Mouse (Mus musculus) ovary, postnatal 14 days (tissue): ENCODE measurements around the gene Mllt10.

Experiments used
- DNase-seq: peaks from one replicate; pipeline ENCODE4 v3.0.0; 2022; ENCODE audit warnings: low spot score

Mllt10 gene

DNA sequence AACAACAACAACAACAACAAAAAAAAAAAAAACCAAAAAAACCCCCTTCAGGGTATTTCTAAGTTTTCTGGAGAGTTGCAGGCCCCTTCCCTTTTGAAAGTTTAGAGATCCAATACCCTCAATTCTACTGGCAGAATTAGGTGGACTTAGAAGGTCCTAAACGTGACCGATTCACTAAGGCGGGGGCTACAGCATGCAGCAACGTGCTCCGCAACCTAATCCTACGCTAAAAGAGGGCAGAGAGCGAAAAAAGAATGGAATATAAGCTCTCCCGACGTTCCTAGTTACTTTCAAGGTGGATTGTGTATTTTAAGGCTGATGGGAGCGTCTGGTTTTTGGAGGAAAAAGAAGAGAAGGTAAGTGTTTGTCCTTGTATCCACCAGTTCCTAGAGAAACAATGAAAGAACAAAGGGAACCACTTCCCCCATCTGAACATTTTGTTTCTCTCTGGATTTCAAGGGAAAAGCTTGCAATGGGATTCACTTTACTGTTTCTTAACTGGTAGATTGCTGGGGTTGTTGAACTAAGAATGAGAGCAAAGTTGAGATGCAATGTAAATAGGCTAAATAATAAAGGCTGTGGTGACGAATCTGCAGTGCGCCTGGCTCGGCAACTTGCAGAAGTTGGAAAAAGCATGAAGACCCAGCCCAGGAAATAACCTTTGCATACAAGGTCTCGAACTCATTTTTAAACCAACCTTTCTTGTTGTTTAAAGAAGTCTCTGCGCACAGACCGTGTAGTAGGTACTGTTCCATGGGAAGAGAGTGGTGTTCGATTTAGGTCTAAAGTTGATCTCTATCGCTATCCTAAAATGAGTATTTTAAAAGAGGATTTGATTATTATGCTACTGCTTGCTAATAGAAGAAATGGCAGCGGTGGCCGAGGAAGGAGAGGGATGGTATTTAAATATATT is at the start of gene Mllt10:
Gene Mllt10, plus strand, starts transcription at position 222 of the 913 bp plus-strand sequence.
- DNase-seq = no peak

GRCm38 (mm10) chr2:18011226-18011625 is 43.8 kb upstream of the Mllt10 start:
- no peak for DNase-seq

GRCm38 (mm10) chr2:18012866-18013265 is 42.2 kb upstream of the Mllt10 start:
- no peak for DNase-seq

- DNase-seq = no peak
These were observed 39.5 kb upstream of the Mllt10 start for GRCm38 (mm10) chr2:18015581-18015980.

DNA sequence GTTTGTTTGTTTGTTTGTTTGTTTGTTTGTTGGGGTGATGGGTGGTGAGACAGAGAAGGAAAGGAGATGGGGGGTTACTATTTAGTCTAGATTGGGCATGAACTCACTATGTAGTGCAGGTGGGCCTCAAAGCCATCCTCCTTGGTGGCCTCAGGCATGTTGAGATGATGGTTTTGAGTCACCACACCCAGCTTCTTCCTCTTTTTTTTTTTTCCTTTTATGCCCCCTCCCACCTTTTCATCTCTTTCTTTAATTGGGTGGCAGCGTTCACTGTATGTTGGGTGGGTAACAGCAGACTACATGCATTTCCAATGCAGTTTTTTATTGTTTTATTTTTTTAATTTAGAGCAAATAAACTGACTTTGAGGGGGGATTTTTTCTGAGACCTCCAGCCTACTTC is 38.4 kb upstream of the Mllt10 start:
- no peak for DNase-seq

DNA sequence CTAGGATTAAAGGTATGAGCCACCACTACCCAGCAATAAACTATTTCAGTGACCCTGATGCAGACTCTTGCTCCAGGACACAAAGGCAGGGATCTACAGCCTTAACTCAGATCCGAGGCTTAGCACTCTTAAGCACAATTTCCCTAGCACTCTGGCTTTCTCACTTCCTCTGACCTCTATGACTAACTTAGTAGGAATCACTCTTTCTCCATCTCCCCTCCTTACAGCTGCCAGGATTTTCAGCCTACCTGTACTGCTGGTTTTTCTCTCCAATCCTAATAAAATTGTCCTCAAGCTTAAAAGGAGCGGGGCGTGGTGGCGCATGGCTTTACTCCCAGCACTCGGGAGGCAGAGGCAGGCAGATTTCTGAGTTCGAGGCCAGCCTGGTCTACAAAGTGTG is 37.7 kb upstream of the Mllt10 start:
- no peak for DNase-seq

DNA sequence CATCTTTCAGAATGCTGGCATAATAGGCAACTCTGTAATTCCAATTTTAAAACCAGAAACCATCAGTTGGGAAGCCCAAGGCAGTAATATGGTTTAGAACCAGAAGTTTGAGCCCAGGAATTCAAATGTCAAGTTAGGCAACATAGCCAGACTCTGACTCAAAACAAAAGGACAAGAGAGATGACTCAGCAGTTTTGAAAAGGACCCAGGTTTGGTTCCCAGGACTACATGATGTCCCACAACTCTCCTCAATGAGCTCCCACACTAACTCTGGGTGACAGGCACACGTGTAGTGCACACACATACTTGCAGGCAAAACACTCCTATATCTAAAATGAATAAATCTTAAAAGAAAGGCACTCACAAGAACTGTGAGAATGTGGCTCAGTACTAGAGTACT is 35.9 kb upstream of the Mllt10 start:
- no peak for DNase-seq

- no peak for DNase-seq
These were observed 32.2 kb upstream of the Mllt10 start for GRCm38 (mm10) chr2:18022886-18023285.

GRCm38 (mm10) chr2:18025116-18025515 is 29.9 kb upstream of the Mllt10 start:
- no peak for DNase-seq

DNA sequence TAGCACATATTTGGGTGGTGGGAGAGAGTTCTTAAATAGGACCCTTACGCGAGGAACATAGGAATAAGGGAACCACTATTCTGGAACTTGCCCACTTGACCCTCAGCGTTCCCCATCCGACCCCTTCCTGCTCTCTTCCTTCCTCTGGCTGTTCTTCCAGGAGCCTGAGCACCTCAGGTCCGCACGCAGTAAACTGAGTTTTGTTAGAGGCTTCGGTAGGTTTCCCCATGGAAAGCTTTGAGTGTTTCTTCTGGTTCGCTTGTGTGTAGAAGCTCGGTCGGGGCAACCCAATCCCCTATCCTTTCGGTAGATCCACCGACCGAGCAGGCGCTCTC is 29.3 kb upstream of the Mllt10 start:
- DNase-seq = no peak

- DNase-seq = no peak
These were observed 28.7 kb upstream of the Mllt10 start for GRCm38 (mm10) chr2:18026116-18026947.

- peak; percentile 92 for DNase-seq
These were observed 27.4 kb upstream of the Mllt10 start for GRCm38 (mm10) chr2:18027448-18028139.

DNA sequence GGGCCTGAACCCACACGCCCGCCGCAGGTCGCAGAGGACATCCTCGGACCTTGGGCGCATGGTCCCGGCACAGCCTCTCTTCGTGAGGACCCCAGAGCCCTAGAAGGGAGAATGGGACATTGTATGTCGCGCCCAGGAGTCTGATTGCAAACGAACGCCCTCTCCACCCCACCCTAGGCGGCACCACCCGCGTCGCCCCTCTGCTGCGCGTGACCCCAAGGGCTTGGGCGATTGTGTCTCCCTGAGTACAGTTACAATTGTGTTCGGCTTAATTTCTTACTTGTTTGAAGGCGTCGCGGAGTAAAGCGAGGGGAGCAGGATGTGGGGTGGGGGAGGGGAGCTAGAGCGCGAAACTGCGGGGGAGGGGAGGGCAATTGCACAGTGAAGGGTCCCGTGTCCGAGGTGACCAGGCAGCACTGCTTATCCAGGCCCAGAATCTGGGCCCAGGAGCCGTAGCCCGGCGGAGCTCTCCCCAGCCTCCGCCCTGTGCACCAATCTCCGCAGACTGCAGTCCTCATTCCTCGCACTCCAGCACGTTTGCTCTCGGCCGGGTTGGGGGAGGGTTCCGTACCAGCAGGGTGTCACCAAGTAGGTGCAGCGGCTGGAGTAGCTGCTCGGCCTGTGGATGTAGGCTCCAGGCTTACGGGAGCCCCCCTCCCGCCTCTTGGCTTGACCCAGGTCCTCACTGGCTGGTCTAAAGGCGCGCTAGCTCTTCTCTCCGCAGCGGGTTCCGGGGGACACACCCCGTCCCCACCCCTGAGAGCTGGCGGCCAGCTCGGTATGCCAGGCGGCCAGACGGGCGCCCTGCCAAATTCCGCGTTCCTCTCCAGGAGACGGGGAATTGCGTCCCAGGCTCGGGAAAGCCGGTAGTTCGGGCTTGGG is 26.7 kb upstream of the Mllt10 start:
- DNase-seq = peak; percentile 83

DNA sequence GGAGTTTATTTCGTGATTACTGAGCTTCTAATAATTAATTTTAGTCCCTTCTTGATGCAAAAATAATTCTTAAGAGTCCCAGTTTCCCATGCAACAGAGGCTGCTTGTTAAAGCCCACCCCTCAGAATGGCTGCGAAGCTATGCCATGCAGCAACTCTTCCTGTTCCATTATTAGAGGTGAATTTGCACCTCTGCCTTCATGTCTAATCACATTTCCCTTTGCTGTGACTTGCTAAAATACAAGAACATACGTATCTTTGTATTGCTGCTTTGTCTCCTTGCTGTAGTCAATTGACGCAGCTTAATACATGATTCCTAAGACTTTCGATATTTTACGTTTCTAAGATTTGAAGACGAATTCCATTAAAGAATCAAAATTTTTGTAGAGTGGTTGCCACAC is 25.4 kb upstream of the Mllt10 start:
- no peak for DNase-seq

GRCm38 (mm10) chr2:18030581-18030980 is 24.5 kb upstream of the Mllt10 start:
- DNase-seq = no peak

DNA sequence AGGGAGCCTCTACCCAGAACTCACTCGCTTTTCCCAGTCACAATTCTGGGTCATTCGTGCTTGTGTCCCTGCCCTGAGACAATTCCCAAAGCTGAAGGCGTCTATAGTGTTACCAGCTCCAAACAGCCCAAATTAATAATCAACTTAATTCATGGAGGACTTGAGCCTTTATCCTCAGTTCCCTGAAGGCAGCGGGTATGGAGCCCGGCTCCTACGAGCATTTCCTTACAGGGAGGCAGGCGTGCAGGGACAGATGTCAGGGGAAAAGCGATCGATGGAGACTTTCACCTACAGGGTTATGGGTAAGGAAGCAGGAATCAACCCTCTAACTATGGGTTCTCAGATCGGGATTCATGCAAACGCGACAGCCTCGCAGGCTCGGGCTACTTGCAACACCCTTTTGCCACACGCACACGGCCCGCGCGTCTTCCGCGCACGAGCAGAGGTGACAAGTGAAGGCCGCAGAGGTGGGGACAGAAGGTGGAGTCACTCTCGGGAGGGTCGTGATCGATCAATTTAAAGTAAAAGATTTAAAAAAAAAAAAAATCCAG is 23.7 kb upstream of the Mllt10 start:
- DNase-seq = no peak

DNA sequence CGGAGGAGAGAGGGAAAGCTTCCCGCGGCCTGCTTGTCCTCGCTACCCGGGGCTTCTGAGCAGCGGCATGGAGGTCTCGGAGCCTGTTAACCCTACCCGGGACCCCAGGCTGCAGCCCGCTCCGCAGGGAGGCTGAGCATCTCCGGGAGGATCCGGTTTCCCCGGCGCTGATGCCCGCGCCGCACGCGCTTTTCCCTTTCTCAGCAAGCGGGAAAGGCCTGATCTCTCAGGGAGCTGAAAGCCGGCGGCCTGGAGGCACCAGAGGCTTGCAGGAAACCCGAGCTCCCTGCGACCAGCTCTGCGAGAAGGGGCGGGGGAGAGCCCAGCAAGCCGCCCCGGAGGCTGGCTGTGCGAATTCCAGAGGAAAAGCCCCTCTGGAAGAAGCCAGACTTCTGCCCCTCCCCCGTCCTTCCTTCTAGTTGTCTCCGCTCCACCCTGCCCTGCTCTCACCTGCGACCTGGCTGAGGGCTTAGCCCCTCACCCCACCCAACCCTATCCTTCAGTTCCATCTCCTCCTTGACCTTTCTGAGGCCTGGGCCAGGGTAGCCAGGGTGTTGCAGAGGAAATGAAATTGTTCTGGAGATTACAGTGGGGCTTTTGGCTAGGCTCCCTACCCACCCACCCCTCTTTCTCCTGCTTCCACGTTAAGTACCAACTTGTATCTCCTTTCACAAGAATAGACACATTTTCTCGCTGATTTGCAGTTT is 23.1 kb upstream of the Mllt10 start:
- DNase-seq = no peak

DNA sequence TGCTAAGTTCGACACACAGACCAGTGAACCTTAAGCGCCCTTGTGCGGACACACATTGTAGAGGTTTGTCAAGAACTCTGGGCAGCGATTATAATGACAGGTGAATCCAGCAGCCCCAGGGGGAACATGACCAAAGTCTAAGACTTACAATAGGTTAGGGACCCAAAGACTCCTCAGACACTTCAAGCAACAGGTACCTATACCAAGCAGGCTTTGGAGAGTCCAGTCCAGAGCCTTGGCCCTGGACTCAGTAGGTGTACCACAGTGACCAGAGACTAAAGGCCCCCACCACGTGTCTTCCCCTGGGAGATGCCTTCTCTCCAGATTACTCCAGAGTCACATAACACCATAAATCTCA is 22.5 kb upstream of the Mllt10 start:
- DNase-seq = no peak

GRCm38 (mm10) chr2:18033166-18034108 is 21.6 kb upstream of the Mllt10 start:
- DNase-seq = no peak
